Mouse (Mus musculus) adrenal gland, adult 18-20 months (tissue): ENCODE results near the gene Nol11. TPM values are rescaled to one million over a fixed set of nuclear protein-coding genes. Genes with fewer than 3 reads are reported as not detected.

Experiments used
- total RNA-seq, 2 experiments: library from RNA; stranded (reverse); gene quantifications; 1 replicate in 1 of 2; 2 replicates in 1 of 2; pipeline ENCODE4 v1.2.3; 2021

Nol11 gene
- total RNA-seq, 2 experiments from 2014 or later: 22.0 to 22.3 TPM

Other genes with a start within 250 kb of the Nol11 start
- 10 to 100 TPM; 16.7 to 36.4 TPM for gene Kpna2, start 189.8 kb downstream of the Nol11 start, total RNA-seq
- 1 to 10 TPM; 1.2 to 3.2 TPM for gene 1810010H24Rik, start 163.7 kb downstream of the Nol11 start, total RNA-seq
- gene Bptf, start 57.3 kb downstream of the Nol11 start, total RNA-seq: 10 to 100 TPM; 34.2 to 37.6 TPM